Mouse (Mus musculus) heart, embryonic 11.5 days (tissue): ENCODE results near the gene Aip. TPM values are rescaled to one million over a fixed set of nuclear protein-coding genes. Genes with fewer than 3 reads are reported as not detected.

Experiments
- ATAC-seq: fragments of 200-750 bp; cut with Nextera tagmentation; replicated peaks from 2 replicates; pipeline ENCODE4 v1.8.0; 2017; ENCODE audit warnings: moderate library complexity; ENCODE audit not compliant: insufficient number of reproducible peaks, low FRiP score, low TSS enrichment
- H3K27ac ChIP-seq: fragments of 300-500 bp; sonication (generic); 2 replicates; pipeline ENCODE4 v1.5.1; 2014; ENCODE audit warnings: mild to moderate bottlenecking, low read depth, low read length
- H3K27me3 ChIP-seq: fragments of 300-500 bp; sonication (generic); 2 replicates; pipeline ENCODE4 v1.6.1; 2014; ENCODE audit warnings: mild to moderate bottlenecking, low read length, mixed read lengths; ENCODE audit not compliant: control insufficient read depth, insufficient read depth
- H3K36me3 ChIP-seq: fragments of 300-500 bp; sonication (generic); 2 replicates; pipeline ENCODE4 v1.6.1; 2014; ENCODE audit warnings: mild to moderate bottlenecking, low read length, moderate library complexity, mixed read lengths; ENCODE audit not compliant: control insufficient read depth, insufficient read depth
- H3K4me1 ChIP-seq: fragments of 300-500 bp; sonication (generic); 2 replicates; pipeline ENCODE4 v1.6.1; 2014; ENCODE audit warnings: low read length; ENCODE audit not compliant: control insufficient read depth, insufficient read depth
- H3K4me2 ChIP-seq: fragments of 300-500 bp; sonication (generic); 2 replicates; pipeline ENCODE4 v1.6.1; 2014; ENCODE audit warnings: mild to moderate bottlenecking, moderate library complexity
- H3K4me3 ChIP-seq: fragments of 300-500 bp; sonication (generic); 2 replicates; pipeline ENCODE4 v1.5.1; 2014; ENCODE audit warnings: low read depth, low read length
- H3K9ac ChIP-seq: fragments of 300-500 bp; sonication (generic); 2 replicates; pipeline ENCODE4 v1.6.1; 2014; ENCODE audit warnings: mild to moderate bottlenecking, low read depth, low read length, moderate library complexity
- H3K9me3 ChIP-seq: fragments of 300-500 bp; sonication (generic); replicated peaks from 2 replicates; pipeline ENCODE4 v1.6.1; 2016; ENCODE audit warnings: low read length; ENCODE audit not compliant: control insufficient read depth
- WGBS: fragments of 180-500 bp; shearing (Covaris S2); extraction: QIAGEN DNeasy Blood & Tissue Kit; methylation state at CpG from one replicate; pipeline ENCODE4 v1.1.7; 2014; ENCODE audit not compliant: insufficient replicate concordance; 5-methylcytosine and 5-hydroxymethylcytosine counted together
- polyA plus RNA-seq: library from polyadenylated mRNA; unstranded; fragments of >200 nt; fragmentation: Nextera tagmentation; extraction: Ambion mirVana; gene quantifications from 2 replicates; pipeline ENCODE4 v1.2.1, GENCODE M21; 2014

Aip gene
- polyA plus RNA-seq, 1 experiment from 2014 or later, result 91.4 TPM

GRCm38 (mm10) chr19:4091383-4091782, 34.3 kb downstream of the Aip start:
- ATAC-seq, result no peak
- 54% methylated on average over 2 of the region's 2 CpGs for WGBS
- H3K36me3 ChIP-seq, result no peaks in the 10 kb centered on the region
- no peak overlapping the region for H3K4me3 ChIP-seq
- H3K27me3 ChIP-seq, result peaks cover 7% of the 10 kb centered on the region
- no peak overlapping the region for H3K9ac ChIP-seq
- H3K27ac ChIP-seq, result no peak overlapping the region
- H3K4me1 ChIP-seq, result peaks cover 3% of the 10 kb centered on the region; the same call in 1 of the 2 replicates
- no peaks in the 10 kb centered on the region for H3K9me3 ChIP-seq
- no peak overlapping the region for H3K4me2 ChIP-seq

- Histone ChIP-seq H3K4me1 (no peaks in the 10 kb centered on the region), H3K4me3 (no peak overlapping the region), H3K9me3 (no peaks in the 10 kb centered on the region), H3K36me3 (no peaks in the 10 kb centered on the region), H3K27me3 (peaks cover 9% of the 10 kb centered on the region), H3K27ac (no peak overlapping the region), H3K9ac (no peak overlapping the region), H3K4me2 (no peak overlapping the region)
- 86% methylated on average over 3 of the region's 3 CpGs for WGBS
- no peak for ATAC-seq
These were observed 35.2 kb downstream of the Aip start for GRCm38 (mm10) chr19:4090446-4090845.

- ATAC-seq, result no peak
- H3K27me3 ChIP-seq, result peaks cover 9% of the 10 kb centered on the region
- no peak overlapping the region for H3K9ac ChIP-seq
- no peaks in the 10 kb centered on the region for H3K36me3 ChIP-seq
- H3K4me3 ChIP-seq, result no peak overlapping the region
- H3K4me2 ChIP-seq, result no peak overlapping the region
- H3K27ac ChIP-seq, result no peak overlapping the region
- H3K9me3 ChIP-seq, result no peaks in the 10 kb centered on the region
- 75% methylated on average over 6 of the region's 6 CpGs for WGBS
- no peaks in the 10 kb centered on the region for H3K4me1 ChIP-seq
These were observed 36.5 kb downstream of the Aip start for GRCm38 (mm10) chr19:4089128-4089527.

GRCm38 (mm10) chr19:4088146-4088545, 37.5 kb downstream of the Aip start:
- Histone ChIP-seq H3K27me3 (peaks cover 16% of the 10 kb centered on the region), H3K4me3 (no peak overlapping the region), H3K9me3 (no peaks in the 10 kb centered on the region), H3K4me1 (no peaks in the 10 kb centered on the region), H3K36me3 (no peaks in the 10 kb centered on the region), H3K4me2 (no peak overlapping the region), H3K27ac (no peak overlapping the region), H3K9ac (no peak overlapping the region)
- WGBS, result 31% methylated on average over 5 of the region's 5 CpGs
- no peak for ATAC-seq

- Histone ChIP-seq H3K4me2 (no peak overlapping the region), H3K4me3 (no peak overlapping the region), H3K27ac (no peak overlapping the region), H3K9ac (no peak overlapping the region), H3K36me3 (no peaks in the 10 kb centered on the region), H3K27me3 (peaks cover 16% of the 10 kb centered on the region), H3K9me3 (no peaks in the 10 kb centered on the region), H3K4me1 (no peaks in the 10 kb centered on the region)
- no peak for ATAC-seq
- 85% methylated on average over 5 of the region's 5 CpGs for WGBS
These were observed 38.6 kb downstream of the Aip start for GRCm38 (mm10) chr19:4087090-4087489.

- Histone ChIP-seq H3K9me3 (no peaks in the 10 kb centered on the region), H3K4me1 (no peaks in the 10 kb centered on the region), H3K9ac (no peak overlapping the region), H3K36me3 (no peaks in the 10 kb centered on the region), H3K4me3 (no peak overlapping the region), H3K4me2 (no peak overlapping the region), H3K27me3 (peaks cover 18% of the 10 kb centered on the region), H3K27ac (no peak overlapping the region)
- 87% methylated on average over 15 of the region's 15 CpGs for WGBS
- no peak for ATAC-seq
These were observed 39.5 kb downstream of the Aip start for GRCm38 (mm10) chr19:4086156-4086555.

GRCm38 (mm10) chr19:4084984-4085383, 40.7 kb downstream of the Aip start:
- peaks cover 18% of the 10 kb centered on the region for H3K27me3 ChIP-seq

GRCm38 (mm10) chr19:4083826-4084225, 41.8 kb downstream of the Aip start:
- Histone ChIP-seq H3K4me2 (no peak overlapping the region), H3K27ac (no peak overlapping the region), H3K4me1 (no peaks in the 10 kb centered on the region), H3K27me3 (peaks cover 14% of the 10 kb centered on the region; the same call in 1 of the 2 replicates), H3K4me3 (no peak overlapping the region), H3K9ac (no peak overlapping the region), H3K36me3 (no peaks in the 10 kb centered on the region), H3K9me3 (no peaks in the 10 kb centered on the region)
- no peak for ATAC-seq
- 34% methylated on average over 8 of the region's 8 CpGs for WGBS

More at GRCm38 (mm10) chr19:4084984-4085383, 40.7 kb downstream of the Aip start:
- H3K36me3 ChIP-seq, result no peaks in the 10 kb centered on the region
- H3K4me3 ChIP-seq, result no peak overlapping the region
- no peak overlapping the region for H3K9ac ChIP-seq
- H3K27ac ChIP-seq, result no peak overlapping the region
- 82% methylated on average over 1 of the region's 1 CpGs for WGBS
- H3K4me1 ChIP-seq, result no peaks in the 10 kb centered on the region
- no peaks in the 10 kb centered on the region for H3K9me3 ChIP-seq
- no peak overlapping the region for H3K4me2 ChIP-seq
- ATAC-seq, result no peak

GRCm38 (mm10) chr19:4083316-4083715, 42.3 kb downstream of the Aip start:
- Histone ChIP-seq H3K4me3 (no peak overlapping the region), H3K9me3 (no peaks in the 10 kb centered on the region), H3K4me1 (no peaks in the 10 kb centered on the region), H3K36me3 (no peaks in the 10 kb centered on the region), H3K27me3 (peaks cover 13% of the 10 kb centered on the region; the same call in 1 of the 2 replicates), H3K4me2 (no peak overlapping the region), H3K9ac (no peak overlapping the region), H3K27ac (no peak overlapping the region)
- 60% methylated on average over 7 of the region's 7 CpGs for WGBS
- ATAC-seq, result no peak
